Mouse (Mus musculus): ENCODE measurements around the gene Gm884. TPM values are rescaled to one million over a fixed set of nuclear protein-coding genes. Genes with fewer than 3 reads are reported as not detected.

Gene Gm884
- polyA plus RNA-seq (2012; rRNA removed) = not detected in 2 replicates

DNA sequence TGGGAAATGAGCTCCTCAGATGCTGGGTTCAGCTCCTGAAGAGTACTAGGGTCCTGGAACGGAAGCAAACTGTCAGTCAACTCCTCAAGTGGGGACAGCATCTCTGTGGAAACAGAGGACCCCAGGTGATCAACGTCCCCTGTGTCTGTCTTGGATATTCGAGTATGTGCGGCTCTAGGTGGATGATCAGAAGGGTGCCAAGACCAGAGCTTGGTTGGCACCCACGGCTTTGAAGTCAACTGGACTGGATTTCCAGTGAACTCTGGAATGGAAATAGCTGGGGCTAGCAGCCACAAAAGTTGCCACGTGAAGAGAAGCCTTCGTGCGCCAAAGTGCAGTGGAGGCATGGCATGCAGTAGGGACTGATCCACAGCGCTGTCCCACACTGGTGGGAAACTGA, at the start of gene Gm884:
Gene Gm884 (minus strand): TSS at position 101 of the 400 bp plus-strand sequence.

DNA sequence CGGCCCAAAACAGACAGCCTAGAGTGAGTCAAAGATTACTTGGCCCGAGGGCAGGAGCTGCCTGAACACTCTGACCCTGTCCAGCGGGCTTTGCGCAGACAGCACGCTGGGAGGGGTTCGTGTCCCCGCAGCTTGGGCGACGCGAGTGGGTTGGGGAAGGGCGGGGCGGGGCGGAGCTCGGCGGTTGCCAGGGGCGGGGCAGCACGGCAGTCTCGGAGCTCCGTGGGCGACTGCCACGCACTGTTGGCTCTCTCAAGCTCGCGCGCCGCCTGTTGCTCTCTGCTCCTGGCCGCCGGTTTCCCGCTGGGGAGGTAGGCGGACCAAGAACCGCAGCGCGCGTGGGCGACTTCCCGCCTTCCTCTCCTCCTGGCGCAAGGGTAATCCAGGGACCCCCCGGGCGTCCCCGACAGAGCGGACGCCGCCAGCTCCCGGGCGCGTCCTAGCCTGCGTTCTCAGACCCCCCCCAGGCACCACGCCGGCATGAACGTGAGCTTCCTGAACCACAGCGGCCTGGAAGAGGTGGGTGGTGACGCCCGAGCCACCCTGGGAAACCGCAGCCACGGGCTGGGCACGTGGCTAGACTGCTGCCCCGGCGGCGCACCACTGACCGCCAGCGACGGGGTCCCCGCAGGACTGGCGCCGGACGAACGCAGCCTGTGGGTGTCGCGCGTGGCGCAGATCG, 28.5 kb upstream of the Gm884 start, which contains the start of gene Rprml:
Gene Rprml (plus strand): TSS at position 270 of the 682 bp plus-strand sequence.

DNA sequence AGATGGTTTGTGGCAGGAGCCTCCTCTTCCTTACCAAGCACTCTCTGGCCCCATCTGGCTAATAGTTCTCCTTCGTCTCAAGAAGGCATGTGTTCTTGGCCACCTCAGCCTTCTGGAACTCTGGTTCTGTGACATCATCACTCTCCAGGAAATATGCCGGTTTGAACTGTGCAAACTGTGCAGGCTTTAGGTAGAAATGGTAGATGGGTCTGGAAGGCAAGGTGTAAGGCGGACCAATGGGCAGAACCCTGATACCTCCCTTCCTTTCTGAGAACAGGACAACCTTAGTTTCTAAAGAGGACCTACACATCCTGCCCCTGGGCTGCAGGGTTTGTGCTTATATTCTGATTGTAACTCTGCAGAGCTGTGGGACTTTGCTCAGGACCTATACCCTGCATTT, 17.9 kb upstream of the Gm884 start, which contains the start of gene Lyzl6:
Gene Lyzl6 (minus strand): TSS at position 101 of the 400 bp plus-strand sequence.

DNA sequence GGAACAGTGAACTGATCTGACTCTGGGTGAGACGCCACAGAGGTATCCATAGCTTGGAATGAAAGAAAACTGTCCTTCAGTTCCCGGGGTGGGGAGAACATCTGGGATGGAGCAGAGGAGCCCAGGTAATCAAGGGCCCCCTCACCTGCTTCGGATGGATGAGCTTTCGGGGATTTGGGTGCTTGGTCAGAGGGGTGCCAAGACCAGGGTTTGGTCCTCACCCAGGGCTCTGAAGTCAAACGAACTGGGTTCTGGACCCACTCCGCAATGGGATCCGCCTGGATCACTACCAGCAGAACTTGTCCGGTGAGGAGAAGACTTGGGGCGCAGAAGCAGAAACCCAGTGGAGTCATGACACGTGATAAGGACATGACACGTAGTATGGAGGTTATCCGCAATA, 116.4 kb downstream of the Gm884 start, which contains the start of gene Lrrc37a:
Gene Lrrc37a (minus strand): TSS at position 101 of the 400 bp plus-strand sequence.

Other genes with a start within 250 kb of the Gm884 start
- 3.0 and 3.8 TPM in 2 replicates for gene Plekhm1, start 208.5 kb downstream of the Gm884 start, polyA plus RNA-seq (2012; rRNA removed)
- not detected in 2 replicates for gene Lrrc37a, start 116.5 kb downstream of the Gm884 start, polyA plus RNA-seq (2012; rRNA removed)
- gene Lyzl6, start 17.8 kb upstream of the Gm884 start, polyA plus RNA-seq (2012; rRNA removed) = not detected in 2 replicates
- gene Rprml, start 28.4 kb upstream of the Gm884 start, polyA plus RNA-seq (2012; rRNA removed) = 0.03 TPM in 1 of 2 replicates, not detected in the other
- gene Gosr2, start 76.8 kb upstream of the Gm884 start, polyA plus RNA-seq (2012; rRNA removed) = 25.9 and 29.9 TPM in 2 replicates
- 0.01 TPM in 2 replicates for gene Wnt9b, start 128.7 kb upstream of the Gm884 start, polyA plus RNA-seq (2012; rRNA removed)
- 0.01 TPM in 2 replicates for gene Wnt3, start 153.0 kb upstream of the Gm884 start, polyA plus RNA-seq (2012; rRNA removed)